Mouse (Mus musculus) adrenal gland (tissue): ENCODE data around the gene 9530068E07Rik.
"Not testable (repeated sequence)": the region's sequence is repeated elsewhere in the genome, so short reads cannot be mapped to it uniquely, and the experiment has no call there.

ENCODE experiments used
- intact Hi-C: fragments of 180-260 bp; cut with DNase I; formaldehyde crosslinking; loops from one replicate; pipeline ENCODE4 v1.15.1; 2025

Gene 9530068E07Rik

GRCm38 (mm10) chr11:52370538-52370937 is 25.7 kb upstream of the 9530068E07Rik start:
- intact Hi-C loops, result no loop called here

GRCm38 (mm10) chr11:52373841-52374240 is 22.4 kb upstream of the 9530068E07Rik start:
- intact Hi-C loops, result no loop called here

- intact Hi-C loops, result no loop called here
Observed at GRCm38 (mm10) chr11:52374340-52374739, 21.9 kb upstream of the 9530068E07Rik start.

GRCm38 (mm10) chr11:52377579-52377978 is 18.6 kb upstream of the 9530068E07Rik start:
- intact Hi-C loops, result no loop called here

GRCm38 (mm10) chr11:52379241-52379640 is 17.0 kb upstream of the 9530068E07Rik start:
- intact Hi-C loops, result no loop called here

- intact Hi-C loops, result no loop called here
Observed at GRCm38 (mm10) chr11:52383741-52384140, 12.5 kb upstream of the 9530068E07Rik start.

GRCm38 (mm10) chr11:52384667-52385066 is 11.6 kb upstream of the 9530068E07Rik start:
- intact Hi-C loops, result no loop called here

- intact Hi-C loops, result no loop called here
Observed at GRCm38 (mm10) chr11:52386892-52387291, 9.3 kb upstream of the 9530068E07Rik start.

- intact Hi-C loops, result no loop called here
Observed at GRCm38 (mm10) chr11:52388150-52388549, 8.1 kb upstream of the 9530068E07Rik start.

- intact Hi-C loops, result not testable (repeated sequence)
Observed at GRCm38 (mm10) chr11:52388979-52389378, 7.2 kb upstream of the 9530068E07Rik start.

- intact Hi-C loops, result no loop called here
Observed at GRCm38 (mm10) chr11:52389933-52390332, 6.3 kb upstream of the 9530068E07Rik start.

- intact Hi-C loops, result no loop called here
Observed at GRCm38 (mm10) chr11:52394494-52394893, 1.7 kb upstream of the 9530068E07Rik start.

- intact Hi-C loops, result no loop called here
Observed at GRCm38 (mm10) chr11:52395343-52395742, 885 bp upstream of the 9530068E07Rik start.

GRCm38 (mm10) chr11:52396597-52397188 is 465 bp downstream of the 9530068E07Rik start:
- intact Hi-C loops, result no loop called here

GRCm38 (mm10) chr11:52397385-52397987 is 1.3 kb downstream of the 9530068E07Rik start:
- intact Hi-C loops, result no loop called here

- intact Hi-C loops, result no loop called here
Observed at GRCm38 (mm10) chr11:52401476-52401875, 5.2 kb downstream of the 9530068E07Rik start.

- intact Hi-C loops, result no loop called here
Observed at GRCm38 (mm10) chr11:52402566-52402965, 6.3 kb downstream of the 9530068E07Rik start.

- intact Hi-C loops, result no loop called here
Observed at GRCm38 (mm10) chr11:52404209-52404608, 8.0 kb downstream of the 9530068E07Rik start.

GRCm38 (mm10) chr11:52405196-52405688 is 9.0 kb downstream of the 9530068E07Rik start:
- intact Hi-C loops, result no loop called here

- intact Hi-C loops, result no loop called here
Observed at GRCm38 (mm10) chr11:52409316-52409715, 13.1 kb downstream of the 9530068E07Rik start.

GRCm38 (mm10) chr11:52418358-52418757 is 22.1 kb downstream of the 9530068E07Rik start:
- intact Hi-C loops, result no loop called here

- intact Hi-C loops, result no loop called here
Observed at GRCm38 (mm10) chr11:52419246-52419645, 23.0 kb downstream of the 9530068E07Rik start.

- intact Hi-C loops, result loop anchor here (5.0 to 10.0 kb wide), 4 partner anchors 212 to 835 kb away; partner anchors contain the start of gene Fstl4
Observed at GRCm38 (mm10) chr11:52419861-52420260, 23.6 kb downstream of the 9530068E07Rik start.
